Mouse (Mus musculus) hindbrain, embryonic 11.5 days (tissue): ENCODE data around the gene Fam214a. TPM values are rescaled to one million over a fixed set of nuclear protein-coding genes. Genes with fewer than 3 reads are reported as not detected.

Experiments
- ATAC-seq: fragments of 200-750 bp; cut with Nextera tagmentation; 2 replicates; pipeline ENCODE4 v1.8.0; 2017; ENCODE audit warnings: mild to moderate bottlenecking, moderate TSS enrichment, moderate library complexity; ENCODE audit not compliant: low FRiP score
- DNase-seq: peaks from one replicate; pipeline ENCODE4 v3.0.0-alpha.2; 2015; ENCODE audit warnings: low spot score
- H3K27ac ChIP-seq: fragments of 300-500 bp; sonication (generic); 2 replicates; pipeline ENCODE4 v1.5.1; 2014; ENCODE audit warnings: mild to moderate bottlenecking, low read depth, low read length
- H3K27me3 ChIP-seq: fragments of 300-500 bp; sonication (generic); 2 replicates; pipeline ENCODE4 v1.6.1; 2014; ENCODE audit warnings: mild to moderate bottlenecking, low read length, moderate library complexity, mixed read lengths; ENCODE audit not compliant: control insufficient read depth, insufficient read depth
- H3K36me3 ChIP-seq: fragments of 300-500 bp; sonication (generic); 2 replicates; pipeline ENCODE4 v1.6.1; 2014; ENCODE audit warnings: mild to moderate bottlenecking, low read length, moderate library complexity, mixed read lengths; ENCODE audit not compliant: control insufficient read depth, insufficient read depth
- H3K4me1 ChIP-seq: fragments of 300-500 bp; sonication (generic); replicated peaks from 2 replicates; pipeline ENCODE4 v1.6.1; 2014; ENCODE audit warnings: low read length, mixed read lengths; ENCODE audit not compliant: control insufficient read depth, insufficient read depth
- H3K4me2 ChIP-seq: fragments of 300-500 bp; sonication (generic); replicated peaks from 2 replicates; pipeline ENCODE4 v1.6.1; 2014; ENCODE audit warnings: mild to moderate bottlenecking, low read depth, low read length
- H3K4me3 ChIP-seq: fragments of 300-500 bp; sonication (generic); 2 replicates; pipeline ENCODE4 v1.5.1; 2014; ENCODE audit warnings: low read depth, low read length
- H3K9ac ChIP-seq: fragments of 300-500 bp; sonication (generic); 2 replicates; pipeline ENCODE4 v1.6.1; 2014; ENCODE audit warnings: low read depth, low read length
- H3K9me3 ChIP-seq: fragments of 300-500 bp; sonication (generic); 2 replicates; pipeline ENCODE4 v1.6.1; 2016; ENCODE audit warnings: low read length; ENCODE audit not compliant: control insufficient read depth
- WGBS: fragments of 180-500 bp; shearing (Covaris S2); extraction: QIAGEN DNeasy Blood & Tissue Kit; methylation state at CpG from one replicate; pipeline ENCODE4 v1.1.7; 2014; 5-methylcytosine and 5-hydroxymethylcytosine counted together
- polyA plus RNA-seq: library from polyadenylated mRNA; unstranded; fragments of >200 nt; fragmentation: Nextera tagmentation; extraction: Ambion mirVana; gene quantifications from 2 replicates; pipeline ENCODE4 v1.2.1, GENCODE M21; 2014

Fam214a gene
- polyA plus RNA-seq, 1 experiment from 2014 or later = 17.9 TPM

DNA sequence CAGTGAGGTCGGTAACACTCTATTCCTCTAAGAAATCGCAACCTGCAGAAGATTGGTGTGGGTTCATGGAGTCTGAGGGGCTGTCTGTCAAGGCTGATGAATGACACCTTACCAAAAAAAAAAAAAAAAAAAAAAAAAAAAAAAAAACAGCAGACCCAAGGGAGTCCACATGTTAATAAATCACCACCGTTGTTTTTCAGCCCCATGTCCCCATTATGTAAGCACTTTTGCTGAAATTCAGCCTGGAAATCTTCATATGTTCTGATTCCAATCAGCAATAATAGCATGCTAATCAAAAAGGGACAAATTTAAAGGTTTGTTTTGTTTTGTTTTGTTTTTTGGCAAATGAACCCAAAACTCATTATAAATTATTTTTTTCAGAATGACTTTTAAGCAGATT, 37.1 kb upstream of the Fam214a start:
- ATAC-seq (no peak), DNase-seq (no peak)
- Histone ChIP-seq H3K36me3 (no peaks in the 10 kb centered on the region), H3K9me3 (no peaks in the 10 kb centered on the region), H3K27me3 (no peaks in the 10 kb centered on the region), H3K4me3 (no peak overlapping the region), H3K4me2 (no peak overlapping the region), H3K9ac (no peak overlapping the region), H3K4me1 (no peaks in the 10 kb centered on the region), H3K27ac (no peak overlapping the region)
- 86% methylated on average over 3 of the region's 3 CpGs for WGBS

DNA sequence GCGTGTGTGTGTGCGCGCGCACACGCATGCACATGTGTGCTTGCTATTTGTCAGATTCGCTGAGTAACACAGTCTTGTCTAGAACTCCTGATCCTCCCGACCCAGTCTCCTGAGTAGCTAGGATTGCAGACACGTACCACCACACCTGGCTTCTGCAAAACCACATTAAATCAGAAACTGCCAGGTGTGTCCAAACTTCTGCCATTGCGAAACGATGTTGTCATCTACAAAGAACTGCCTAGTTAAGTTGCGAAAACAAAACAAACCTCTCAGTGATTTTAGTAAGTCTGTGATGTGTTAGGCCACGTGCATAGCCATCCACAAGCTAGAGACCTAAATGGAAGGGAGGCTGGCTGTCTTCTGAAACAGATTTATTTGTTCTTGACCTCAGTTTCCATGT, 32.2 kb upstream of the Fam214a start:
- 94% methylated on average over 12 of the region's 12 CpGs for WGBS
- Histone ChIP-seq H3K9me3 (no peaks in the 10 kb centered on the region), H3K36me3 (no peaks in the 10 kb centered on the region), H3K4me1 (no peaks in the 10 kb centered on the region), H3K27me3 (no peaks in the 10 kb centered on the region), H3K4me3 (no peak overlapping the region), H3K9ac (no peak overlapping the region), H3K4me2 (no peak overlapping the region), H3K27ac (no peak overlapping the region)
- DNase-seq (no peak), ATAC-seq (no peak)

DNA sequence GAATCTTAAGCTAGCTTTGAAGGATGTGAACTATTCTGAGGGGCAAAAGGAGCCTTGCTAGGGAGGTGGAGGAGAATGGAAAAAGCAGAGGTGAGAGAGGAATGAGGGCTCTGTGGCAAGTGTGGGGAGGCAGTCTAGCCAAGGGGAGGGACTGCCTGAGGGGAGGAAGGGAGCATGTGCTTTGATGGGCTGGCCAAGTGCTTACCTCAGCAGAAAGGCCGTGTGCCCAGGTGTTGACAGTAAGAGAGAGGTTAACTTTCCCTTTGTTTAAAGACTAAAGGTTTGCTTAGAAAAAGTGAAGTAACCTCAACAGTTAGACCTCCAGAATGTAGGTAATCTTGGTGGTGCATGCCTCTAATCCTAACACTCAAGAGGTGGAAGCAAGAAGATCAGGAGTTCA, 31.3 kb upstream of the Fam214a start:
- WGBS = 55% methylated on average over 1 of the region's 1 CpGs
- DNase-seq (no peak), ATAC-seq (no peak)
- Histone ChIP-seq H3K27ac (no peak overlapping the region), H3K4me2 (no peak overlapping the region), H3K9ac (no peak overlapping the region), H3K4me1 (no peaks in the 10 kb centered on the region), H3K36me3 (no peaks in the 10 kb centered on the region), H3K9me3 (no peaks in the 10 kb centered on the region), H3K4me3 (no peak overlapping the region), H3K27me3 (no peaks in the 10 kb centered on the region)

GRCm38 (mm10) chr9:74922884-74923283, 29.8 kb upstream of the Fam214a start:
- Histone ChIP-seq H3K9me3 (no peaks in the 10 kb centered on the region), H3K27me3 (no peaks in the 10 kb centered on the region), H3K4me3 (no peak overlapping the region), H3K27ac (no peak overlapping the region), H3K4me1 (no peaks in the 10 kb centered on the region), H3K36me3 (no peaks in the 10 kb centered on the region), H3K4me2 (no peak overlapping the region), H3K9ac (no peak overlapping the region)
- 74% methylated on average over 3 of the region's 3 CpGs for WGBS
- DNase-seq = no peak
- no peak for ATAC-seq

DNA sequence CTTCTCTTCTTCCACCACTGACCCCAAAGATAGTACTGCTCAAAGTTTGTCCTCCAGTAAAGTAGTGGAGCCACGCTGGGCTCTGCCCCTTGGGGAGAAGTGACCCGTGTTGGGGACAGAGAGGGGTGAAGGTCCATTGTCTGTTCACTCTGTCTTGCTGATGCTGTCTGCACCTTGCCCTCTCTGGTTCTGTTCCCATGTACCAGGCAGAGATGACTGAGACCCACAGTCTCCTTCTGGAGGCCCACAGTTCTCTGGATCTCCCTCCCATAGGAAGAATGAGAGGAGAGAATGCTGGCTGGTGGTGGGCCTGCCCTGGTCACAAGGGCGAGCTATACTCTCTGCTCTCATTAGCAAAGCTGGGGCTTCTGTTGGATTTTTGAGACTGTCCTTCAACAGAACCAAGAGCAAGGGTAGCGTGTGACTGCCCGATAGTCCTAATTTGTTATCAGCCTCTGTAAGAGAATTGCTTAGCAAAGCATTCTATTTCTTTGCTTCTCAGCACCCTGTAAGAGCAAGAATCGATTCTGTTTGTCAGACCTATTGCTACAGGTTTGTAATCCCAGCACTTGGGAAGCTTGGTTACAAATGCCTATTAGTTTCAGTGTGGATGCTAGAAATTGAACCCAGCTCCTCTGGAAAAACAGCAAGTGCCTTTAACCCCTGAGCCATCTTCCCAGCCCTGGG, 29.2 kb upstream of the Fam214a start:
- Histone ChIP-seq H3K27me3 (no peaks in the 10 kb centered on the region), H3K4me3 (no peak overlapping the region), H3K9me3 (no peaks in the 10 kb centered on the region), H3K4me2 (no peak overlapping the region), H3K27ac (no peak overlapping the region), H3K36me3 (no peaks in the 10 kb centered on the region), H3K4me1 (no peaks in the 10 kb centered on the region), H3K9ac (no peak overlapping the region)
- 85% methylated on average over 6 of the region's 6 CpGs for WGBS
- DNase-seq (no peak), ATAC-seq (no peak)

DNA sequence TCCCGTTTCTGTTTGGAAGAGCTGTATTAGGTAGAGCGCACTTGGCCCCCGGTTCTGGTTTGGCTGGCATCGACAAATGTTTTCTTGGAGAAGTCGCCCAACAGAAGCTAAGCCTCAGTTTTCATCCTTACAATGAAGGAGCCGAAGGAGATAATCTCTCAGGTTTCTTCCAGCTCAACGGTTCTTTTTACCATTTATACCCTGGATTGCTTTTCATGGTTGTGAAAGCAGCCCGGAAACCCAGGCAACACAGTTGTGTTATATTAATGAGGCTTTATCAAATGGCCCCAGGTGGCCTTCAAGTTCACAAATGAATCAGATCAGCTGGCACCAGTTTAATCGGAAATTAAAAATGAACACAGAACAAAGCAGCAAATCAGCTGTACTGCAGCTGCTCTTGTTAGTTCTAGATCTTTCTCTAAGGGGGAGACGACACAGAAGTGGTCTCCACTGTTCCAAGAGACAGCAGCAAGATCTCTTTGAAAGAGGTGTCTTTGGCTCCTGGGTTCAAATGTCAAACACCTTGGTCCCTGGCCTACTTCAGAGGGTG, 27.4 kb upstream of the Fam214a start:
- DNase-seq = peak; percentile 53
- WGBS = 37% methylated on average over 10 of the region's 10 CpGs

DNA sequence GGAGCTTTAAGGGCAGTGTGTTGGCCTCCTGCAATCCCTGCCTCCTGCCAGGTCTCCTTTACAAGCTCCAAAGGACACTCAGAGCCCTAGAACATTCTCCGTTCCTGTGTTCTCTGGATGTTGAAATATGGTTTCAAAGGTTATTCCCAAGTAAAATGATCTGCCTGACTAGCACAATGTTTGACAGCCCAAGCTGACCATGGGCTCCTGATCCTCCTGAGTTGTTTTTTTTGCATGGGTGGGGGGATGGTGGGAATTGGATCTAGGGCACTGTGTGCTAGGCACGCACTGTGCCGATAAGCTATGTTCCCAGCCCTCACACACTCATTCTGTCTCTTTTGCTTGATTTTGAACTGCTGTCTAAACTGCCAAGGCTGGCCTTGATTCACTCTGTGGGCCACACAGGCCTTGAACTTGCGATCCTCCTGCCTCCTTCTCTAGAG, 22.7 kb upstream of the Fam214a start:
- Histone ChIP-seq H3K9me3 (no peaks in the 10 kb centered on the region), H3K36me3 (no peaks in the 10 kb centered on the region), H3K9ac (no peak overlapping the region), H3K4me2 (no peak overlapping the region), H3K4me3 (no peak overlapping the region), H3K27ac (no peak overlapping the region), H3K27me3 (no peaks in the 10 kb centered on the region), H3K4me1 (no peaks in the 10 kb centered on the region)
- DNase-seq (no peak), ATAC-seq (no peak)
- WGBS = 92% methylated on average over 4 of the region's 4 CpGs

More for the DNA sequence above, 27.4 kb upstream of the Fam214a start:
- Histone ChIP-seq H3K9ac (no peak overlapping the region), H3K36me3 (no peaks in the 10 kb centered on the region), H3K27ac (no peak overlapping the region), H3K4me1 (no peaks in the 10 kb centered on the region), H3K27me3 (no peaks in the 10 kb centered on the region), H3K9me3 (no peaks in the 10 kb centered on the region), H3K4me3 (no peak overlapping the region), H3K4me2 (no peak overlapping the region)
- peak; percentile 66; the same call in 1 of the 2 replicates for ATAC-seq

- H3K27ac ChIP-seq = no peak overlapping the region
- H3K4me3 ChIP-seq = no peak overlapping the region
- WGBS = 94% methylated on average over 5 of the region's 5 CpGs
- ATAC-seq (no peak), DNase-seq (no peak)
- H3K27me3 ChIP-seq = no peaks in the 10 kb centered on the region
- no peak overlapping the region for H3K4me2 ChIP-seq
- H3K9me3 ChIP-seq = no peaks in the 10 kb centered on the region
- no peak overlapping the region for H3K9ac ChIP-seq
- H3K36me3 ChIP-seq = no peaks in the 10 kb centered on the region
- H3K4me1 ChIP-seq = no peaks in the 10 kb centered on the region
Measured at GRCm38 (mm10) chr9:74930653-74931052, 22.0 kb upstream of the Fam214a start.

DNA sequence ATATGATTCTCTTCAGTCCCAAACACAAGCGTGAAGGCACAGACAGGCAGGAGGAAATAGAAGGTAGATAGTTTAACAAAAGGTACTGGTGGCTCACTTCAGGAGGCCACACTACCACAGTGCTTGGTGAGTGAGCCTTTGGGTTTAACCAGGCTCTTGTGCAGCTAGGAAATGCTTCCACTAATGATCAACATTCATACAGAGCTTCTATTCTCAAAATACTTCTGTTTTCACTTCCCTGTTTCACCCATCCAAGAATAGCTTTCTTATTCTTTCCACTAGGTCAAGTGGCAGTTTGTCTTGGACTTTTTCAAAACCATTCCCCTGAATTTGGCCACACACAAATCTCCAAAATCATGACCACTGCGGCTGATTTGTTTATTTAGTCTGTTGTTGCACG, 17.4 kb upstream of the Fam214a start:
- no peaks in the 10 kb centered on the region for H3K36me3 ChIP-seq
- no peak for ATAC-seq
- H3K4me1 ChIP-seq = no peaks in the 10 kb centered on the region
- H3K27ac ChIP-seq = no peak overlapping the region
- no peak for DNase-seq
- H3K9me3 ChIP-seq = no peaks in the 10 kb centered on the region
- 83% methylated on average over 3 of the region's 3 CpGs for WGBS
- H3K9ac ChIP-seq = no peak overlapping the region
- H3K4me2 ChIP-seq = no peak overlapping the region
- no peak overlapping the region for H3K4me3 ChIP-seq
- no peaks in the 10 kb centered on the region for H3K27me3 ChIP-seq
